Mouse (Mus musculus) embryo, embryonic 11 days (tissue): ENCODE results near the gene Polr3gl.
A peak's percentile ranks its signal among the peaks of the same experiment; 100 is the strongest.

Source experiments
- DNase-seq: peaks from one replicate; pipeline ENCODE4 v3.0.0-alpha.2; 2015

Polr3gl gene

DNA sequence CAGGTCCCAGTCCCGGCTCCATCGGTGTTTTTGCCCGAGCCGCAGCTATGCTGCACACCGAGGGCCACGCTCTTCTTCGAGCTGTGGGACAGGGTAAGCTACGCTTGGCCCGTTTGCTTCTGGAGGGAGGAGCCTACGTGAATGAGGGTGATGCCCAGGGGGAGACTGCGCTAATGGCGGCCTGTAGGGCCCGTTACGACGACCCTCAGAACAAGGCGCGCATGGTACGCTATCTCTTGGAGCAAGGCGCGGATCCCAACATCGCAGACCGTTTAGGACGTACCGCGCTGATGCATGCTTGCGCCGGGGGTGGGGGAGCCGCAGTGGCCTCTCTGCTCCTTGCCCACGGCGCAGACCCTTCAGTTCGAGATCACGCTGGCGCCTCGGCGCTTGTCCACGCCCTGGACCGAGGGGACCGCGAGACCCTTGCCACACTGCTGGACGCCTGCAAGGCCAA, 3.5 kb upstream of the Polr3gl start:
- peak; percentile 73 for DNase-seq

DNA sequence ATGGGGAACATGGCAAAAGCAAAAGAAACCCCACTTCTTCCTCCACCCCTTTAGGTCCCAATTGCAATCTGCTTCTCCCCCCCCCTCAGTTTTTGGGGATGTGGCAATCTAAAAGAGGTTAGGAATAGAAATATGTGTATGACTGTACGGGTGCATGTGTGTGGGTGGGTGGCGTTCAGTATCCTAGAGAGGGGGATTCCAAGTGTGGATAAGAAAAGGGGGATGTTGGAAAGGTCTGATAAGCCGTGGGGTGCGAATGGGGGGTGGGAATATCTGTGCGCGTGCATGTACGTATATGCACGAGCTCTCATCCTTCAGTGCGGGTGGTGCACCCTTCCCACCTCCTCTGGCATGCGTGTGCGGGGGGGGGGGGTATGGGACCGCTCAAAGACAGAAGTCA, 2.9 kb upstream of the Polr3gl start:
- DNase-seq: no peak

DNA sequence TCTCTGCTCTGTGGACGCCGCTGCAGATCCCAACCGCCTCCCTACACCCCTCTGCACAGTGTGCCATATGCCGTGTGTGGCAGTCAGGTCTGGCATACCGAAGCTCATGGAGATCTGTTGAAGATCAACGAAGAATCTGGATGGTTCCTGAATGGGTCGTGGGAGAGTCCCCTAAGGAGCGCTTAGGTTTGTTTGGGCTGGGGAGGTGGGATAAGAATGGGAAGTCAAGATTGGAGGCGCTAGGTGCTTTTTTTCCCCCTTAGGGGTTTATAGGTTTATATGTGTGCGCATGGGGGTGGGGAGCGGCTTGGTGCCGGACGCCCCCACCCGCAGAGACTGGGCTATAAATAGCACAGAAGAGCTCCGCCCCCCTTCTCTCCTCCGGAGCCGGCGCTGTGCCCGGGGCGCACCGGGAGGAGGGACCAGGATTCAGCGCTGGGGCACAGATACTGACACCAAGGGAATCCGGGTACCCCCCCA, 2.3 kb upstream of the Polr3gl start, which contains the start of gene Ankrd34a:
Gene Ankrd34a, plus strand, starts transcription at position 409 of the 480 bp plus-strand sequence.
- no peak for DNase-seq

DNA sequence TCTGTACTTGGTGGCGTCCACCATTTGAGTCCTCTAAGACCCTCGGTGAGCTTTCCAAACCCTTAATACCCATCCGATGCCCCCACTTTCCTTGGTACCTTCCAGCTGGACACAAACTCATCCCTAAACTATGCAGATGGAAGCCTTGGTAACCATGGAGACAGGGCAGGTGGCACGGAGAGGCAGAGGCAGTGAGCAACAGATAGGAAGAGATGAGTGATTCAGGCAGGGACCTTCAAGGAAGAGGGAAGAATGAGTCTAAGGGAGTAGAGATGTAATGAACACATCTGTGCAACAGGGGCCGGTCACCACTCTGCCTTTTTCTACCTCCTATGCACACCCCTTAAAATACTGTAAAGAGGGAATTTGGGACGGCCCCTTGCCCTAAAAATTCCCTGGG, 1.7 kb upstream of the Polr3gl start:
- DNase-seq: no peak

DNA sequence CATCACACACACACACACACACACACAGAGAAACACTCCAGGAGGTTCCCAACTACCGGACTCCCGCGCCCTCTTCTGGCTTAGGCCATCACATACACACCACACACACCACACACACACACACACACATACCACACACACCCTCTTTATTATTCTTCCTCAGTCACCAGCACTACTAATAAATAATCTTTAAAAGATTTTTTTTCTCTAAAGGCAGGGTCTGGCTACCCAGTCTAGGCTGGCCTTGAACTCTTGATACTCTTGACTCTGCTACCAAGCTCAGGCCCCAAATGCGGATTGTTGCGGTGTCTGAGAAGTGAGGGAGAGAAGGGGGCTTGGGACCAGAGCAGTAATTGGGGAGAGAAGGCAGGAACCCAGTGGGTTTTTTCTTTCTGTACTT, 870 bp upstream of the Polr3gl start:
- no peak for DNase-seq

DNA sequence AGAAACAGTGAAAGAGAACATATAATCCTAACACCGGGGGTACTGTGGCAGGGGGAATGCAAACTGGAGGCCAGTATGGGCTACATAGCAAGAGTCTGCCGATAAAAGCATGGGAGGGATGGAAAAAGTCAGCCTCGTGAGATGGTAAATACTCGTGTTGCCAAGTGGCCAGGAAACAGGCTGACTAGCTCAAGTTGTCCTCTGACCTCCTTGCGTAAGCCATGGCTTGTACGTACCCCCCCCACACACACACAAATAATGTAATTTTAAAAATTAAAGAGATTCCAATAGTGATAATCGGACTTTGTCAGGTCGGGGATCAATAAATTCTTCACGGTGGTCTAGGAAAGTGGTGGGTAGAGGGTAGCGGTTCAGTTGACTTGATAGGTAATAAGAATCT, 607 bp downstream of the Polr3gl start:
- DNase-seq: no peak

DNA sequence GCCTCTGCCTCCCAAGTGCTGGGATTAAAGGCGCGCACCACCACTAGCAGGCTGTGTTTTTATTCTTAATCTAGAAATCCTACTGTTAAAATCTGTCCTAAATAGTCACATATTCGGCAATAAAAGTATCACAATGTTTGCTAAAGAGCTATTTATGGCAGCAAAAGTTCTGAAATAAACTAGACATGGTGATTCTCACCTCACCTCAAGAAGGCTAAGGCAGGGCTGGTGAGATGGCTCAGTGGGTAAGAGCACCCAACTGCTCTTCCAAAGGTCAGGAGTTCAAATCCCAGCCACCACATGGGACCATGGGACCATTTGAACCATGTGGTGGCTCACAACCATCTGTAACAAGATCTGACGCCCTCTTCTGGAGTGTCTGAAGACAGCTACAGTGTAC, 3.3 kb downstream of the Polr3gl start:
- no peak for DNase-seq

DNA sequence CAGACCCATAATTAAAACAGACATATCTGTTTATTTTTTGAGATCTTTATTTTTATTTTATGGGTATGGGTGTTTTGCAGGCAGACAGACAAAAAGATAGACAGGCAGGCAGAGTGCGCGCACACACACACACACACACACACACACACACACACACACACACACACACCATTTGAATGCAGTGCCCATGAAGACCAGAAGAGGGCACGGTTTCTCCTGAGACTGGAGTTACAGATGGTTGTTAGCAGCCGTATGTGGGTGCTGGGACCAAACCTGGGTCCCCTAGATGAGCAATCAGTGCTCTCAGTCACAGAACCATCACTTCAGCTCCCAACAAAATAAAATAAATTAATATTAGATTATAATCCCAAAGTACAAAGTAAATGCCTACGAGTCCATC, 10.6 kb downstream of the Polr3gl start:
- DNase-seq: no peak

DNA sequence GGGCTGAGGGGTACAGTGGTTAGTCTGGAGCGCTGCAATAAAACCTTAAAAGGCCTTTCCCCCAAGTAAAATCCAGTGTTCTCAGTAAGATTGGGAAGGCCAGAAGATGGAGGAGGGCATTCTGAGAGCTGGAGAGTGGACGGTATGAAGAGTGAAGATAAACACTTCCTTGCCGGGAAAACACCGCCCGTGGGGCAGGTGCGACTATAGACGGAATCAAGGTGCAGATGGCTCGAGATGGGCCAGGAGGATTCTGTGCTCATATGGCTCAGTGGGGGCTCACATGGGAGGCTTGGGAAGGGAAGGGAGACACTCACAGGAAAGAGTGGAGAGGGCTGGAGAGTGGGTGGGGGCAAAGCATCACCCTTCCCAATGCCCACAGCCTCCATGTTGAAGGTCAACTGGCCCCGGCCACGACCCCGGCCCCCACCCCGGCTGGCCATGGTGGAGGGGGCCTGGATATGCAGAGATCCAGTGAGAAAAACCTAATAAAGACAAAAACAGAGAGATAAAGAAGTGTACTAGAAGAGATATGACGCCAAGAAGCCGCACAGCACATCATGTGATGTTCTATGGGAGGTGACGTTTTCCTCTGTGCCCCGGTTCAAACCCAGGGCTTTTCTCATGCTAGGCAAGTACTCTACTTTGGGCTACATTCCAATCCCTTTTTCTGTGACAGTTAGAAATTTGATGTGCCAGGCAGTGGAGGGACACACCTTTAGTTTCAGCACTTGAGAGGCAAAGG, 12.0 kb downstream of the Polr3gl start:
- DNase-seq: no peak

DNA sequence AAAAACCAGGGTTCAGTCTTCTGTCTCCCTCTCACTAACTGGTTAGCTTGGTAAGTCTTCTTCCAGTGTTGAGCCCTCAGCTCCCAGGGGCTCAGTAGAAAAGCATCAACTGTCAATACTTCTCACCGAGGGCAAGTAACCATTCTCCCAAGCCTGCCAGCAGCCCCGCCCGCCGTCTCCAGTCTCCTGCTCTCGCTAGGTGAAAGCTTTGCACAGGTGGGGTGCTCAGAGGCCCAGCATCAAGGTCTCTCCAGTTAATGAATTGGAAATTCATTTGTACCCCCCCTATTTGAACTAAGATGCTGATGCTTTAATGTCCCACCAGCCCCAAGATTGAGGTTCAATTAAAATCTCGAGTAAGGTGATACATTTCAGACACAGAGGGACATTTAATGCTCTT, 12.8 kb downstream of the Polr3gl start:
- DNase-seq: no peak

DNA sequence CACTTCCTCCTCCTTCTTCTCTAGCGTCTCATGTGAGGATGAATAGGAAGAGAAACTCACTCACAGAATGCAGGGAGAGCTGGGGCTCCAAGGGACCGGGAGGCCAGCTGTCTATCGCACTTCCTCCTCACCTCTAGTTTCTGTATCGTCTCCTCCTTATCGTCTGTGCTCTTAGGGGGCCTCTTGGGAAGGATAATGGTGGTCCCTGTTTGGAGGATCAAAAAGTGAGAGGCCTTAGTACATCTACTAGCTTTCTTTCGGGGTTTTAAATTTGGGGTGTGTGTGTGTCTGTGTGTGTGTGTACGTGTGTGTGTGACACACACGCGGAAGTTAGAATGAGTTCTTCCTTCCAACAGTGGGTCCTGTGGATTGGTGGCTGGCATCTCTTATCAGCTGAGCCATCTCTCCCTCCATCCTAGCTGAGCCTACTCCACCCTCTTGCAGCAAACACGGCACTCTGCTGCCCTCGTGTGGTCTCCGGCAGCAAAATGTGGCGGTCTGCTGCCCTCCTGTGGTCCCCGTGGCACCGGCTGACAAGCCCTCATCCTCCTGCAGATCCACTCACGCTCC, 14.0 kb downstream of the Polr3gl start:
- peak; percentile 91 for DNase-seq

DNA sequence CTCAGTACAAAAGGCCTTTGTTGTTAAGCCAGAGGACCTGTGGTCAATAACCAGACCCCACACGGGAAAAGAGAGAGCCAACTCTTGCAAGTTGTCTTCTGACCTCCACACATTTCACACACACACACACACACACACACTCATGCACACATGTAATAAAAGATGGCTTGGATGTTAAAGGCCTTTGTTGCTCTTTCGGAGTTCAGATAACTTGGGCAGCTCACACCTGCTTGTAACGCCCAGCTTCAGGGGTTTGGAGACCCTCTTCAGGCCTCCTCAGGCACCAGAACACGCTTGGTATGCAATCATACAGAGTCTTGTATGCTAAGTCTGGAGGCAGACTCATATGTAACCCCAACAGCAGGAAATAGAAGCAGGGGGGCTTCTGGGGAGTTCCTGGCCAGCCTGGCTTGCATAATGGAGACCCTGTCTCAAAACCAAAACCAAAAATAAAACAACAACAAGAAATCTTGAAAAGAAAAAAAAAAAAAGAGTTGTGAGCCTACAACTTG, 14.7 kb downstream of the Polr3gl start:
- DNase-seq: no peak

DNA sequence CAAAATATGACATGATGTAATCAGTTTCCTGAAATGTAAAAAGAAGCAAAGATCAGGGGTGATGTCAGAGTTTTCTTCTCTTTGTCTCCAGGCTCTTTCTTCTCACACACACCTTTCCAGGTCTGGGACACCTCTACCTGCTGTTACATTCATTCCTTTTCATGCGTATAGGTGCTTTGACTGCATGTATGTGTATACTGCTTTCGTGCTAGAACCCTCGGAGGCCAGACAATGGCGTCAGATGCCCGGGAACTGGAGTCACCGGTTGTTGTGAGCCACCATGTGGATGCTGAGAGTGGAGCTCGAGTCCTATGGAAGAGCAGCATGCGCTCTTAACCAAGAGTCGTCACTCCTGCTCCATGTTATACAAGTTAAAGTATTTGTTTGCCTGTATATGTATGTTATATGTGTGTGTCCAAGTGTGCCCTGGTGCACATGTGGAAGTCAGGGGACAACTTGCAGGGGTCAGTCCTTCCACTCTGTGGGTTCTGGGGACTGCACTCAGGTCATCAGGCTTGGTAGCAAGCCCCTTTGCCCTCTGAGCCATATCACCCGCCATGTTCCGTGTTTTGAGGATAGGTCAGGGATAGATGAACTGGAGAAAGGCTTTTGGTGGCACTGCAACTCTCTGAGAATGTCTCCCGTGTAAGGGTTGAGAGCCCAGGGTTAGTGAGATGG, 15.3 kb downstream of the Polr3gl start:
- no peak for DNase-seq

DNA sequence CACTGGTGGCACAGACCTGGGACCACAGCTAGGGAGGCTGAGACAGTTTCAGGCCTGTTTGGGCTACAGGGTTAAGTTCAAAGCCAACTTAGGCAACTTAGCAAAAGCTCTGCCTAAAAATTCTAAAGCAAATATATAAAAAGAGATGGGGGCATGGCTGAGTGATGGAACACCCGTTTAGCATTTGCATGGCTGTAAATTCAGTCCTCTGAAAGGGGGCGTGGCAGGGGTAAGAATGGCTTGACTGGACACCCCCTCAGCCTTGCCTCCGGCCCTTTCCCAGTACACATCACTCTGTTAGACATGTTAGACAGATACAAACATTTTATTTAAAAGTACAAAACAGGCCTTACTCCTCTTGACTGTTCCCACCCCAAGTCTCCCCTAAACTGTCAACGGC, 16.4 kb downstream of the Polr3gl start:
- no peak for DNase-seq

DNA sequence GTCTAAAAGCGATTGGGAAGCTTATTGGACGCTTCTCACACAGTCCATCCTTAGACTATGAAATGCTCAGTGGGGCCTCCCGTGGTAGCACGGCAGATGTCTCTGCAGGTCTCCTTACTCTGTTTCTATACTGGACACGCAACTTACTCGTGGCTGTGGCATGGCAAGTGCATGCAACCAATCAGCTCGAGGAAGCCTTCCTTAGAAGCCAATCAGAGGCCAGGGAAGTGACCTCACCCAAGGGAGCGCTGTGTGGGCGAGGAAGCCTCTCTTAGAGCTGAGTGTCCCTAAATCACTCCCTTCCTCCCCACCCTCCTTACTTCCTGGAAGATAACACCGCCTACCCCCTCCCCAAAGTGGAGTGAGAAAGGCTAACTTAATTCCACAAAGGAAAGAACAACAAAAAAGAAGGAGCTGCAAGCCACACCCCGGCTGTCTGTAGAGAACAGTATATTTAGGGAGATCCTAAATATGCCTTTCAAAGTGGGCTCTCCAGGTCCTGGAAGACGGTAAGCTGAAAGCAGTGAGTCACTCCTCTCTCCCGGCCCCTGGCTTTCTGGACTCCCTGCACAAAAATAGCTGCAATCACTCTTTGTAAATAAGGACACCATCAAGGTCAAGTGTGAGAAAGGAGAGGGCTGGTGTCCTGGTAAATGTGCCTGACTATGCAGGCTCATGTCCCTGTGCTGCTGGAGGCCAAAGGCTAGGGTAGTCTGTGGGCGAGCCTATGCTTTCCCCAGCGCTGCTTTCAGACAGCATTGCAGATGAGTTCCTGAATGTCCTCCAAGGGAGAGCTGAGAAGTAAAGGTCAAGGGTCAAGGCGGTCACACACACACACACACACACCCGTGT, 17.1 kb downstream of the Polr3gl start, which contains the start of gene Gm16253:
Gene Gm16253, plus strand, starts transcription at position 295 of the 852 bp plus-strand sequence.
- DNase-seq: peak; percentile 91

DNA sequence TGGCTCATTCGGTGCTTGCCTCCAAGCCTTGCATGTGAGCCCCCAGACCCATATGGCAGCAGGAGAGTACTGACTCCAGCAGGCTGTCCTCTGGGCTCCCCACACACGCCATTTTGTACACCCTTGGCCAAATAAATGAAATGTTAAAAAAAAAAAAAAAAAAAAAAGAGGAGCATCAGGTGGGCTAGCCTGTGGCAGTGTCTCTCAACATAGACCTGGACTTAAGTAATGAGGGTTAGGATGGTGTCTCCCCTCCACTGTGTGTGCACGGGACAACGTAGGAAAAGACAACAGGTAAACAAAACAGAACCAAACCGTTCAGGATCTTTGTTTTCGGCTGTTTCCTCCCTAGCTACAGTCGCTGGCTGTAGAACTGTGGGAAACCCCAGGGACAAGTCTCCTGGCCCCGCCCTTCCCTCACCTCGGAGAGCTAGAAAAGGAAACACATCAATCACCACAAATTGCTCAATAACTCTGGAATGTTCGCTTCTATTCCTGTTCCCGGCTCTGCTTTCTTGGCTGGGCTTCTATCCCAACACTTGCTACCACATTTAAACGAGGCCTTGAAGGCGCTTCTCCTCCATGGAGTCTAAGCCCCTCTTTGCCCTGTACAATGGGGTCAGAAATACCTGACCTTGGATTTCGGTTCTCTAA, 17.8 kb downstream of the Polr3gl start:
- DNase-seq: peak; percentile 63

DNA sequence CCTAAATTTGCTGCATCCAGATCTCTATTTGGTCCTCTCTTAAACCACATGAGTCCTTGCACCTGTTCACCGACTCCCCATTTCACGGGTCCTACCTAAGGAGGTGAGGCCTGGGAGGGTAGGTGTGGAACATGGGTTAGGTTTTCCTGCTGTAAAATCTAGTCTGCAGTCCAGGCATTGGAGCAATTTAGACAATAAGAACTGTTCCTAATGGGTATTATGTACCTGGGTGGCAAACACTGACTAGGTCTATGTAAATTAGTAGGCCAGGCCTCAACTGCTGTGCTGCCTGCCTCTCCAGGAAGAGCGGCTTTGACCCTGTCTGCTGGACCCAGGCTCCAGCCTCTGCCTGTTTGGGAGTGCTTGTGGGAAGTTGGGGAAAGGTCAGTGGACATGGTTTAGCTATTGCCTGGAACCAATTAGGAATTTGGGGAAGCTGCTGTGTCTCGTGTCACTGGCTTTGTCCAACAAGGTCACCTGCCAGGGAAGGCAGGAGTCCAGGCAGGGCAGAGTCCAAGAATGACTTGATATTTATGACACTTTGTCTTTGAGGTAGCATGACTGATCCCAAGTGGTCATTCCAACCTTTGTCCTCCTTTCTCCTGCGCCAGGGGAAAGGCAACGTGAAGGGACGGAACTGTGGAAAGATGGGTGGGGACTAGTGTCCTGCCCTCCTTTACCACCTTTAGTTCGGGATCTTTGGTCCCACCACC, 18.6 kb downstream of the Polr3gl start:
- no peak for DNase-seq

DNA sequence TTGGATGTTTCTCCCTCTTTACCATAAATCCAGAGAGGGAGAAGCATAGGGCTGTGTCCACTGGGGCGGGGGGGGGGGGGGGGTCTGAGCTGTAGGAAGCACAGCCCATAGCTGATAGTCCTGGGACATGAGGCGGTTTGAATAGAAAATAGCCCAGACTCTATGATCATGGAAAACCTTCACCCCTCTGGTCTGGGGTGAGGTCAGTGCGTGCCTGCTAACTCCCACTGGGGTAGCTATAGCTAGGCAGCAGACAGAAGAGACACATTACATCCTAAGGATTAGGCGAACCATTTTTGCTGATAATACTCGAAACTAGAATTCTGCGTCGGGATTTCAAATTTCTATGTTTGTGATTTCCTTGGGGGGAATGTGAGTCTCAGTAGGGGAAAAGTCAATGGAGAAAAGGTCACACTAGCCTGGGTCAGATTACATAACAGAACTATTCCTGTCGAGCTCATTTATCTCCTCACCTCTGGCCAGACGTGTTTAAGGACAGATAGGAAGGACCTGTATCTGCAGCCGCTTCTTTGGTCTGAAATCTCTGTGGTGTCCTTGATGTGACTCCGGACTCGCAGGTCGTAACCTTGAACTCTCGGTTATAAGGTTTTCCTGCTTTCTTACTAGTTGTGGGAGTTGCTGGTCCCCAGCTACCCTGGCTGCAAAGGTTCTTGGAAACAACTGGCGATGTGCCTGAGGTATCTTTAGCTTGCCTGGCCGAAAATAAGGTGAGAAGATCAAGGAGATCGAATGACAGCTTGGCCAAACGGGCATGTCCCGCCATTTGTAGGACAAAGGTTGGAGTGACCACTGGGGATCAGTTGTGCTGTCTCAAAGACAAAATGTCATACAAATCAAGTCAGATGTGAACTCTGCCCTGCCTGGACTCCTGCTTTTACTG, 20.1 kb downstream of the Polr3gl start:
- no peak for DNase-seq

DNA sequence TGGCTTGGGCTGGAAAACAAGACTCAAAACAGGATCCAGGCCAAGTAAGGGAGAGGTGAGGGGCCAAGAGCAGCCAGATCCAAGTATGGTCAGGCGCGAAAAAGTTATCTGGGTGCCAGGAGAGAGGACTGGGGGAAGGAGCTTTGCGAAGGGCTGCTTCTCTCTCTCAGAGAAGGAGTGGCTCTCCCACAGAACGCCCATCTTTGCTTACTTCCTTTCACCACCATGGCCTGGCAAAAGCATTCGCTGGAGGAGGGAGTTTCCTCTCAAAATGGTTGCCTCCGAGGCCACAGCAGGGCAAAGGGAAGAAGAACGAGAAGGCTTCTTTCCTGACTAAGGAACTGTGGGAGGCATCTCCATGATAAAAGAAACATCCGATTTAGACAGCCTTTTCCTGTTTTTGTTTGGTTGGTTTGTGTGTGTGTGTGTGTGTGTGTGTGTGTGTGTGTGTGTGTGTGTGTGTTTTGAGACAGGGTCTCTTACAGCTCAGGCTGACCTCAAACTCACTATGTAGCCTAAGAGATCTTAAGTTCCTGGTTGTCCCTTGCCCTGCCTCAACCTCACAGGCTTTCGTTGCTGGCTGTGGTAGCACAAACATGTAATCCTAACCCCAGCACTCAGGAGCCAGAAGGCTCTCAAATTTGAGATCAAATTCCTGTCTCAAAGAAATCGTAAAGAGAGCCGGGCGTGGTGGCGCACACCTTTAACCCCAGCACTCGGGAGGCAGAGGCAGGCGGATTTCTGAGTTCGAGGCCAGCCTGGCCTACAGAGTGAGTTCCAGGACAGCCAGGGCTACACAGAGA, 21.9 kb downstream of the Polr3gl start:
- no peak for DNase-seq
